Mouse (Mus musculus): ENCODE measurements around the gene Map3k1. TPM values are rescaled to one million over a fixed set of nuclear protein-coding genes. Genes with fewer than 3 reads are reported as not detected.

The Map3k1 gene
- polyA plus RNA-seq, 1 experiment from 2014 or later, result 13.3 TPM

- H3K9me3 ChIP-seq (ENCODE audit: control insufficient read depth, low read length), result no peaks in the 10 kb centered on the region
- TF ChIP-seq EP300 (optimal IDR thresholded peaks at IDR 0.05) (no peak), CTCF (IDR thresholded peaks at IDR 0.05; ENCODE audit: low read depth) (no peak)
- no peak overlapping the region for H3K9ac ChIP-seq (ENCODE audit: low read length)
- ATAC-seq (ENCODE audit: low FRiP score, low TSS enrichment) (no peak), DNase-seq (ENCODE audit: low spot score) (no peak)
- peaks cover 62% of the 10 kb centered on the region for H3K36me3 ChIP-seq (ENCODE audit: control insufficient read depth, insufficient read depth, low read length)
- no peak overlapping the region for H3K4me3 ChIP-seq (ENCODE audit: low read depth, low read length)
- 97% methylated on average over 18 of the region's 18 CpGs for WGBS
- no peaks in the 10 kb centered on the region for H3K4me1 ChIP-seq (replicated peaks; ENCODE audit: control insufficient read depth, insufficient read depth)
- H3K27ac ChIP-seq (replicated peaks), result no peak overlapping the region
- no peaks in the 10 kb centered on the region for H3K27me3 ChIP-seq (ENCODE audit: control insufficient read depth, insufficient read depth, low read length)
- no peak overlapping the region for H3K4me2 ChIP-seq (replicated peaks; ENCODE audit: low read depth)
Measured at GRCm38 (mm10) chr13:111755377-111755776, 53.4 kb downstream of the Map3k1 start.

DNA sequence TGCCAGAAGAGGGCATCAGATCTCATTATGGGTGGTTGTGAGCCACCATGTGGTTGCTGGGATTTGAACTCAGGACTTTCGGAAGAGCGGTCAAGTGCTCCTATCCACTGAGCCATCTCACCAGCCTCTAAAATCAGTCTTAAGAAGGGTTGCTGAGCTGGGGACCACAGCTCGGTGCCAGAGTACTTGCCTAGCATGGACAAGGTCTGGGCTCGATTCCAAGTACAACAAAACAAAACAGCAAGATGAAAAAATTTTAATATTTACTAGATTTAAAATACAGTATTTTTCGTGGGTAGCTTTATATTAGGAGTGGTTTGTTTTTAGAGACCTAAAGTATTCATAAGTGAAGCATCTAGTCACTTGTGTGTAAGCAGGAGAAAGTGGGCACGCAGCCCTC lies 55.5 kb downstream of the Map3k1 start:
- 79% methylated on average over 6 of the region's 6 CpGs for WGBS
- no peaks in the 10 kb centered on the region for H3K27me3 ChIP-seq (ENCODE audit: control insufficient read depth, insufficient read depth, low read length)
- H3K36me3 ChIP-seq (ENCODE audit: control insufficient read depth, insufficient read depth, low read length), result peaks cover 62% of the 10 kb centered on the region
- H3K4me2 ChIP-seq (replicated peaks; ENCODE audit: low read depth), result no peak overlapping the region
- no peaks in the 10 kb centered on the region for H3K4me1 ChIP-seq (replicated peaks; ENCODE audit: control insufficient read depth, insufficient read depth)
- no peaks in the 10 kb centered on the region for H3K9me3 ChIP-seq (ENCODE audit: control insufficient read depth, low read length)
- H3K4me3 ChIP-seq (ENCODE audit: low read depth, low read length), result no peak overlapping the region
- no peak overlapping the region for H3K27ac ChIP-seq (replicated peaks)
- H3K9ac ChIP-seq (ENCODE audit: low read length), result no peak overlapping the region
- no peak for ATAC-seq (ENCODE audit: low FRiP score, low TSS enrichment)
- no peak for DNase-seq (ENCODE audit: low spot score)
- no peak for TF ChIP-seq EP300 (optimal IDR thresholded peaks at IDR 0.05)
- TF ChIP-seq CTCF (IDR thresholded peaks at IDR 0.05; ENCODE audit: low read depth), result no peak

- no peak for DNase-seq (ENCODE audit: low spot score)
- peaks cover 21% of the 10 kb centered on the region for H3K36me3 ChIP-seq (ENCODE audit: control insufficient read depth, insufficient read depth, low read length)
Measured at GRCm38 (mm10) chr13:111748301-111749062, 60.3 kb downstream of the Map3k1 start.

GRCm38 (mm10) chr13:111746831-111747230 lies 62.0 kb downstream of the Map3k1 start:
- Histone ChIP-seq H3K27ac (replicated peaks) (no peak overlapping the region), H3K4me1 (replicated peaks; ENCODE audit: control insufficient read depth, insufficient read depth) (no peaks in the 10 kb centered on the region), H3K9me3 (ENCODE audit: control insufficient read depth, low read length) (no peaks in the 10 kb centered on the region), H3K27me3 (ENCODE audit: control insufficient read depth, insufficient read depth, low read length) (no peaks in the 10 kb centered on the region), H3K9ac (ENCODE audit: low read length) (no peak overlapping the region), H3K4me2 (replicated peaks; ENCODE audit: low read depth) (no peak overlapping the region), H3K4me3 (ENCODE audit: low read depth, low read length) (no peak overlapping the region), H3K36me3 (ENCODE audit: control insufficient read depth, insufficient read depth, low read length) (peaks cover 18% of the 10 kb centered on the region)
- 90% methylated on average over 5 of the region's 5 CpGs for WGBS
- DNase-seq (ENCODE audit: low spot score), result no peak
- ATAC-seq (ENCODE audit: low FRiP score, low TSS enrichment), result no peak
- TF ChIP-seq EP300 (optimal IDR thresholded peaks at IDR 0.05), result no peak
- no peak for TF ChIP-seq CTCF (IDR thresholded peaks at IDR 0.05; ENCODE audit: low read depth)

More at GRCm38 (mm10) chr13:111748301-111749062, 60.3 kb downstream of the Map3k1 start:
- no peaks in the 10 kb centered on the region for H3K9me3 ChIP-seq (ENCODE audit: control insufficient read depth, low read length)
- TF ChIP-seq EP300 (optimal IDR thresholded peaks at IDR 0.05) (no peak), CTCF (IDR thresholded peaks at IDR 0.05; ENCODE audit: low read depth) (no peak)
- WGBS, result 92% methylated on average over 28 of the region's 28 CpGs
- H3K4me1 ChIP-seq (replicated peaks; ENCODE audit: control insufficient read depth, insufficient read depth), result no peaks in the 10 kb centered on the region
- H3K4me3 ChIP-seq (ENCODE audit: low read depth, low read length), result no peak overlapping the region
- H3K27ac ChIP-seq (replicated peaks), result no peak overlapping the region
- no peaks in the 10 kb centered on the region for H3K27me3 ChIP-seq (ENCODE audit: control insufficient read depth, insufficient read depth, low read length)
- H3K9ac ChIP-seq (ENCODE audit: low read length), result no peak overlapping the region
- no peak overlapping the region for H3K4me2 ChIP-seq (replicated peaks; ENCODE audit: low read depth)
- ATAC-seq (ENCODE audit: low FRiP score, low TSS enrichment), result no peak

DNA sequence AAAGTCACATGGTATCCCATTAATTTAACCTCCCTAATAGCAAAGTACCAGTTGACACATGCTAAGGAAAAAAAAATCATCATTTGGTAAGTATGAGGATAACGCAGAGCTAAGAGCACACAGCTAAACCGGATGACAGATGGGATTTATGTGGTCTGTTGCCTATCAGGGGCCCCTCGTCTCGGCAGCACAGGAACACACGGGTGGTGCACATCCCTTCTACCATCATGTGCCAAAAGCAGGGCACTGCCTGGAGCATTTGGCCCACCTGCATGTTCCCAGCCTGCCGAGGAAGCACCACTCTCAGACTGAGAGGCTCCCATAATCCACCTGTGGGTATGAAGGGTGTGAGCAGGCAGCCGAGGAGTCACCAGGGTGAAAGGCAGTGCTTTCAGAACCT lies 63.6 kb downstream of the Map3k1 start:
- TF ChIP-seq CTCF (IDR thresholded peaks at IDR 0.05; ENCODE audit: low read depth) (no peak), EP300 (optimal IDR thresholded peaks at IDR 0.05) (no peak)
- Histone ChIP-seq H3K27me3 (ENCODE audit: control insufficient read depth, insufficient read depth, low read length) (no peaks in the 10 kb centered on the region), H3K4me1 (replicated peaks; ENCODE audit: control insufficient read depth, insufficient read depth) (no peaks in the 10 kb centered on the region), H3K4me3 (ENCODE audit: low read depth, low read length) (no peak overlapping the region), H3K27ac (replicated peaks) (no peak overlapping the region), H3K4me2 (replicated peaks; ENCODE audit: low read depth) (no peak overlapping the region), H3K9ac (ENCODE audit: low read length) (no peak overlapping the region), H3K36me3 (ENCODE audit: control insufficient read depth, insufficient read depth, low read length) (peaks cover 13% of the 10 kb centered on the region), H3K9me3 (ENCODE audit: control insufficient read depth, low read length) (no peaks in the 10 kb centered on the region)
- ATAC-seq (ENCODE audit: low FRiP score, low TSS enrichment) (no peak), DNase-seq (ENCODE audit: low spot score) (no peak)
- WGBS, result 51% methylated on average over 7 of the region's 7 CpGs

DNA sequence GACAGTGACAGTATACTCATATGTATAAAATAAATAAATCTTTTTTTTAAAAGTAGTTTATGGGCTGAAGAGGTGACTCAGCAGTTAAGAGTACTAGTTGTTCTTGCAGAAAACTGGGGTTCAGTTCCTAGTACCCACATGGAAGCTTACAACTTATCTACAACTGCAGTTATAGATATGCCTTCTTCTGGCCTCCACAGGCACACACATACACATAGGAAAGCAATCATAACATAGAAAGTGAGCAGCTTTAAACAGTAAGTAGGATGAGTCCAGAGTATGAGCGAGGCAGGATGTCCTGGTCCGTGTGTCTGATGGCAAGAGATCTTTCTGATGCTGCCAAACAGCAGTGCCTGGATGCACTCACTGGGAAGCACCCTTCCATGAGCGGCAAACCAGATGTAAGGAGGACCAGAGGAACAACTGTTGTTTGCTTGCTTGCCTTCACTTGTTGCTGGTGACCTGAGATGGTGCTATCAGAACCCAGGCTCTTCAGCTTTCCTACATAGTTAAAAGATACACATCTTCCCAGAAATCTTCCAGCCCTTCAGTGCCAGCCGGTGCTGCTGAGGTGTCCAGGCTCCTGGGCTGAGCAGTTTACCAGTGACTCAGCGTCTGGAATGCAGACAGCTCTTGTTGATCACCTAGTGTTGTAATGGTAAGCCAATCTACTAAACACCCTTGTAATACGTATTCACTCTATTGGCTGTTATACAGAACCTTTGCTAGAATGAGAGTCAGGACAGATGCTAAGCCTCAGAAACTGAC lies 64.4 kb downstream of the Map3k1 start:
- Histone ChIP-seq H3K4me1 (replicated peaks; ENCODE audit: control insufficient read depth, insufficient read depth) (no peaks in the 10 kb centered on the region), H3K4me3 (ENCODE audit: low read depth, low read length) (no peak overlapping the region), H3K9ac (ENCODE audit: low read length) (no peak overlapping the region), H3K36me3 (ENCODE audit: control insufficient read depth, insufficient read depth, low read length) (peaks cover 10% of the 10 kb centered on the region; the same call in 1 of the 2 replicates), H3K4me2 (replicated peaks; ENCODE audit: low read depth) (no peak overlapping the region), H3K27ac (replicated peaks) (no peak overlapping the region), H3K27me3 (ENCODE audit: control insufficient read depth, insufficient read depth, low read length) (no peaks in the 10 kb centered on the region), H3K9me3 (ENCODE audit: control insufficient read depth, low read length) (no peaks in the 10 kb centered on the region)
- 65% methylated on average over 6 of the region's 6 CpGs for WGBS
- no peak for DNase-seq (ENCODE audit: low spot score)
- TF ChIP-seq EP300 (optimal IDR thresholded peaks at IDR 0.05), result no peak
- no peak for TF ChIP-seq CTCF (IDR thresholded peaks at IDR 0.05; ENCODE audit: low read depth)
- ATAC-seq (ENCODE audit: low FRiP score, low TSS enrichment), result peak; percentile 61

All from stomach, postnatal 0 days (tissue).